Mouse (Mus musculus) heart, adult 2 months (tissue): ENCODE results near the gene Unc45b.

Experiments
- CTCF ChIP-seq: fragments of 200-600 bp; IDR thresholded peaks from 2 replicates; pipeline ENCODE4 v1.8.1; 2022; ENCODE audit warnings: antibody characterized with exemption, mild to moderate bottlenecking, moderate library complexity
- EP300 ChIP-seq: fragments of 200-500 bp; IDR thresholded peaks from 2 replicates; pipeline ENCODE4 v1.6.1; 2011; ENCODE audit warnings: low read depth, low read length, control low read depth; ENCODE audit not compliant: insufficient read depth
- POLR2A ChIP-seq: fragments of 200-500 bp; IDR thresholded peaks from 2 replicates; pipeline ENCODE4 v1.6.1; 2011; ENCODE audit warnings: mild to moderate bottlenecking, low read depth, low read length, control low read depth; ENCODE audit not compliant: insufficient read depth

DNA sequence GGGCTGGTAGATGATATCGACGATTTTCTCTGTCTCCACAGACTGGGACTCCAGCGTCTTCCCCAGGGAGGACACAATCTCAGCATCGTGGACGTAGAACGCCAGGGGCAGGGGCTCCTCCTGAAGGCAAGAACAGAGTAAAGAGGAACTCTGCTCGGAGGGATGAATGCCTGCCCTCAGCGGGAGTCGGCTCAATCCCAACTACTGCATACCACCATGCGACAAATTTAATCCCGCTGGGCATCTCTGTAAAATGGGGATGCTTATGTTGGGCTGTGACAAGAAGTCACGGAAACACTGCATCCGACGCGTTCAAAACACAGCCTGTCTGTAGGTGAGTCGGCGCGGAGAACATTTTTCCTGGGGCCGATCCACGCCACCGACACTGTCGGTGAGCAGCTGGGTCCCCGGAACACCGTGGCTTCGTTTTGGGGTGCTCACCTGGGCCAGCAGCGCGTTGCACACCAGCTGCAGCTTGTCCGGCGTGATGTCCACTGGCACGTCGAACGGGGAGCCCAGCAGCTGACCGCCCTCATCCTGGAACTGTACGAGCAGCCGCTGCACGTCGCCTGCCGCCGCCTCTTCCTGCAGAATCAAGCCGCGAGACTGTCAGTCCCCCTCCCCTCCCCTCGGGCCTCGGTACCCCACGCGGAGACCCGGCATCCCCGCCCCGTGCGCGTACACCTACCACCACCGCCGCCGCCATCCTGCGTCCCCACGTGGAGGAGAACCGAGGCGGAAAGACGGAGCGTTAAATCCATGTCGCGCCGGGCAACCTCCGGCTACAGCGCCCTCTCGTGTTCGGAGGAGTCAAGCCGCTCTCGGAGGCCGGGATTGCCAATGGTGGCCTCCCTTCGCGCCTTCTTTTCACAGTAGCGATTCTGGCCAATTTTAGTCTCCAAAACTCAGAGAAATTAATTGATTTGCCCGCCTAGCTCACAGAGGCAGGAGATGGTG, 2.4 kb upstream of the Unc45b start, which contains the start of gene Nle1:
- no peak; the same call in 1 of the 2 replicates for TF ChIP-seq CTCF
- TF ChIP-seq EP300: peak; percentile 55; the same call in 1 of the 2 replicates
- peak; percentile 48; the same call in 1 of the 2 replicates for TF ChIP-seq POLR2A
